Mouse (Mus musculus) liver, embryonic 14.5 days (tissue): ENCODE results near the gene 4930451I11Rik.

Experiments used
- CTCF ChIP-seq: IDR thresholded peaks from 2 replicates; pipeline ENCODE4 v1.5.1; 2016; ENCODE audit warnings: antibody characterized with exemption, low read depth, control low read depth
- EP300 ChIP-seq: IDR thresholded peaks from 2 replicates; pipeline ENCODE4 v1.6.1; 2016; ENCODE audit warnings: antibody characterized with exemption, low read depth

- TF ChIP-seq CTCF = no peak
- TF ChIP-seq EP300 = no peak
Measured at GRCm38 (mm10) chr7:126799050-126799467, 32.4 kb downstream of the 4930451I11Rik start.
